10 mouse cellular contexts compared by ENCODE assay signal in the genomic region with DNA sequence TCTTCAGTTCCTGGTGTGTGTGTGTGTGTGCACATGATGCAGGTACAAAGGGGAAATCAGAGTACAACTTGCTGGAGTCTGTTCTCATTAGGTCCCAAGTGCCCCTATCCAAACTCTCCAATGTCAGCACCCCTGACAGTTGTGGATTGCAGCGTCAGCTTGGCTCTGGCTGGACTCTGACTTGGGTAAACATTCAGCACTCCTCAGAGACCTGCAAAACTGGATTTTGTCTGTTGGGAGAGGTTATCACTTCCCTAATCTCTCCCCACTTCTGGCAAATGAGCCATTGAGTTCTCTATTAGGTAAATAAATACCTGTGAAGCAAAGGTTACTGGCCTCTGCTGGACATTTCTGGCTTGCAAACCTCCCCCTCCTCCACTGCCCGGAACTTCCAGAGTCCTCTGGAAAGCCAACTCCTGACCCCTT. TPM values are rescaled to one million over a fixed set of nuclear protein-coding genes. Genes with fewer than 3 reads are reported as not detected.
A peak's percentile ranks its signal among the peaks of the same experiment; 100 is the strongest.
DNase-seq lines count a peak whose midpoint lies in the region; ATAC-seq lines count a peak whose summit lies in the region.
"Had no signal": no experiment of that assay in that cellular context is flagged by ENCODE, and none has a peak within 500 bp of the region (broad histone marks: within the 10 kb centered on the region; RNA-seq: fewer than 3 reads in every experiment).

No protein-coding gene starts in this region.

- peak overlapping the region; percentile 70; the same call in 1 of the 2 replicates for H3K27ac ChIP-seq in kidney, embryonic 15.5 days

- H3K27me3 ChIP-seq in kidney, embryonic 15.5 days: no peaks in the 10 kb centered on the region

- H3K9me3 ChIP-seq in kidney, embryonic 15.5 days (replicated peaks): no peaks in the 10 kb centered on the region

- no peak overlapping the region for H3K9ac ChIP-seq in kidney, embryonic 15.5 days

- no peaks in the 10 kb centered on the region for H3K36me3 ChIP-seq in kidney, embryonic 15.5 days

- H3K4me2 ChIP-seq in kidney, embryonic 15.5 days: no peak overlapping the region

- H3K4me1 ChIP-seq in kidney, embryonic 15.5 days: peaks cover 24% of the 10 kb centered on the region

- no peak overlapping the region for H3K4me3 ChIP-seq in kidney, embryonic 15.5 days (replicated peaks)

- ATAC-seq in kidney, embryonic 15.5 days (replicated peaks; ENCODE audit: low FRiP score): peak; percentile 74; the same call in 1 of the 2 replicates

- DNase-seq in adrenal gland, postnatal 10 days: peak; percentile 27
- DNase-seq in adrenal gland, adult 8-10 months: no peak
- peak; percentile 61 for DNase-seq in embryo, embryonic 10 days (ENCODE audit: low spot score)
- DNase-seq in lung, postnatal 10 days: peak; percentile 69
- DNase-seq in thymus, postnatal 25 days: no peak
- no peak for DNase-seq in cerebellum, adult 11-12 months
- no peak for DNase-seq in right cerebral cortex, adult 18-20 months
- DNase-seq: right cerebral cortex, postnatal 4 days had no signal

- 6% methylated on average over 2 of the region's 2 CpGs for WGBS in kidney, embryonic 15.5 days

RNA-seq across cellular contexts. Expression of gene Gm9817, which starts 10.3 kb away (rescaled TPM):
- under 1 TPM in 1 of 2 experiments, not detected in 1; 0.15 TPM for total RNA-seq in adrenal gland, postnatal 10 days (2021)
- under 1 TPM; 0.12 to 0.27 (median 0.16) TPM for total RNA-seq in adrenal gland, adult 8-10 months (2022)
- not detected in 2 replicates for polyA plus RNA-seq in kidney, embryonic 15.5 days (2015; fragmentation: Nextera tagmentation; extraction: Ambion mirVana)
- total RNA-seq: hematopoietic stem cell, adult 5-6 weeks had no signal

Comparison
In these comparisons a context has a peak if more than half of its experiments do, and no peak if none do; other contexts are left out.
1. DNase-seq: peak in adrenal gland, postnatal 10 days (single experiment), embryo, embryonic 10 days (single experiment) and lung, postnatal 10 days (single experiment); none in adrenal gland, adult 8-10 months (single experiment), thymus, postnatal 25 days (single experiment), cerebellum, adult 11-12 months (single experiment) and right cerebral cortex, adult 18-20 months (single experiment).